Mouse (Mus musculus): ENCODE measurements at regions not wholly inside any gene's neighbourhood (a gene's known extent, or its start where the extent isn't known, plus 50 kb on each side); places are given as distances from the start of the nearest gene placed in this dataset.

- no peak overlapping the region for H3K4me3 ChIP-seq (replicated peaks; ENCODE audit: control insufficient read depth, low read depth, low read length)
- peaks cover 2% of the 10 kb centered on the region; the same call in 1 of the 2 replicates for H3K4me1 ChIP-seq (ENCODE audit: control insufficient read depth, insufficient read depth, low read length)
- no peak for TF ChIP-seq CTCF (IDR thresholded peaks at IDR 0.05; ENCODE audit: control insufficient read depth, insufficient read depth, low read length)
- no peak for TF ChIP-seq POLR2A (IDR thresholded peaks at IDR 0.05; ENCODE audit: borderline replicate concordance, control insufficient read depth, low read depth, low read length)
- H3K27ac ChIP-seq (ENCODE audit: control insufficient read depth, insufficient read depth, low read depth, low read length, poor library complexity): no peak overlapping the region
- 82% methylated on average over 5 of the region's 5 CpGs for WGBS
These were observed 146.0 kb downstream of the Opa1 start for GRCm38 (mm10) chr16:29725153-29725552.

- peaks cover 2% of the 10 kb centered on the region; the same call in 1 of the 2 replicates for H3K4me1 ChIP-seq (ENCODE audit: control insufficient read depth, insufficient read depth, low read length)
- WGBS: 41% methylated on average over 4 of the region's 4 CpGs
- no peak overlapping the region for H3K27ac ChIP-seq (ENCODE audit: control insufficient read depth, insufficient read depth, low read depth, low read length, poor library complexity)
- no peak overlapping the region for H3K4me3 ChIP-seq (replicated peaks; ENCODE audit: control insufficient read depth, low read depth, low read length)
- no peak for TF ChIP-seq POLR2A (IDR thresholded peaks at IDR 0.05; ENCODE audit: borderline replicate concordance, control insufficient read depth, low read depth, low read length)
- TF ChIP-seq CTCF (IDR thresholded peaks at IDR 0.05; ENCODE audit: control insufficient read depth, insufficient read depth, low read length): no peak
These were observed 146.4 kb downstream of the Opa1 start for GRCm38 (mm10) chr16:29725563-29725962.

GRCm38 (mm10) chr16:29727397-29727796, 148.3 kb downstream of the Opa1 start:
- H3K4me3 ChIP-seq (replicated peaks; ENCODE audit: control insufficient read depth, low read depth, low read length): no peak overlapping the region
- TF ChIP-seq CTCF (IDR thresholded peaks at IDR 0.05; ENCODE audit: control insufficient read depth, insufficient read depth, low read length): no peak
- H3K4me1 ChIP-seq (ENCODE audit: control insufficient read depth, insufficient read depth, low read length): peaks cover 2% of the 10 kb centered on the region; the same call in 1 of the 2 replicates
- H3K27ac ChIP-seq (ENCODE audit: control insufficient read depth, insufficient read depth, low read depth, low read length, poor library complexity): no peak overlapping the region
- 27% methylated on average over 7 of the region's 7 CpGs for WGBS

GRCm38 (mm10) chr16:29728769-29729481, 149.8 kb downstream of the Opa1 start:
- WGBS: 28% methylated on average over 10 of the region's 10 CpGs

GRCm38 (mm10) chr16:29730010-29730409, 150.9 kb downstream of the Opa1 start:
- WGBS: 52% methylated on average over 5 of the region's 5 CpGs
- peaks cover 2% of the 10 kb centered on the region; the same call in 1 of the 2 replicates for H3K4me1 ChIP-seq (ENCODE audit: control insufficient read depth, insufficient read depth, low read length)
- no peak overlapping the region for H3K27ac ChIP-seq (ENCODE audit: control insufficient read depth, insufficient read depth, low read depth, low read length, poor library complexity)
- no peak for TF ChIP-seq POLR2A (IDR thresholded peaks at IDR 0.05; ENCODE audit: borderline replicate concordance, control insufficient read depth, low read depth, low read length)
- no peak for TF ChIP-seq CTCF (IDR thresholded peaks at IDR 0.05; ENCODE audit: control insufficient read depth, insufficient read depth, low read length)
- H3K4me3 ChIP-seq (replicated peaks; ENCODE audit: control insufficient read depth, low read depth, low read length): no peak overlapping the region

More at GRCm38 (mm10) chr16:29728769-29729481, 149.8 kb downstream of the Opa1 start:
- Histone ChIP-seq H3K27ac (ENCODE audit: control insufficient read depth, insufficient read depth, low read depth, low read length, poor library complexity) (no peak overlapping the region), H3K4me3 (replicated peaks; ENCODE audit: control insufficient read depth, low read depth, low read length) (no peak overlapping the region), H3K4me1 (ENCODE audit: control insufficient read depth, insufficient read depth, low read length) (peaks cover 2% of the 10 kb centered on the region; the same call in 1 of the 2 replicates)
- TF ChIP-seq CTCF (IDR thresholded peaks at IDR 0.05; ENCODE audit: control insufficient read depth, insufficient read depth, low read length) (peak; percentile 84), POLR2A (IDR thresholded peaks at IDR 0.05; ENCODE audit: borderline replicate concordance, control insufficient read depth, low read depth, low read length) (no peak)

- WGBS: 67% methylated on average over 1 of the region's 1 CpGs
- Histone ChIP-seq H3K27ac (ENCODE audit: control insufficient read depth, insufficient read depth, low read depth, low read length, poor library complexity) (no peak overlapping the region), H3K4me1 (ENCODE audit: control insufficient read depth, insufficient read depth, low read length) (peaks cover 3% of the 10 kb centered on the region), H3K4me3 (replicated peaks; ENCODE audit: control insufficient read depth, low read depth, low read length) (no peak overlapping the region)
- TF ChIP-seq CTCF (IDR thresholded peaks at IDR 0.05; ENCODE audit: control insufficient read depth, insufficient read depth, low read length) (no peak), POLR2A (IDR thresholded peaks at IDR 0.05; ENCODE audit: borderline replicate concordance, control insufficient read depth, low read depth, low read length) (no peak)
These were observed 153.8 kb downstream of the Opa1 start for GRCm38 (mm10) chr16:29732889-29733288.

- 85% methylated on average over 10 of the region's 10 CpGs for WGBS
- Histone ChIP-seq H3K4me3 (replicated peaks; ENCODE audit: control insufficient read depth, low read depth, low read length) (no peak overlapping the region), H3K27ac (ENCODE audit: control insufficient read depth, insufficient read depth, low read depth, low read length, poor library complexity) (no peak overlapping the region), H3K4me1 (ENCODE audit: control insufficient read depth, insufficient read depth, low read length) (peaks cover 1% of the 10 kb centered on the region; the same call in 1 of the 2 replicates)
- no peak for TF ChIP-seq POLR2A (IDR thresholded peaks at IDR 0.05; ENCODE audit: borderline replicate concordance, control insufficient read depth, low read depth, low read length)
- no peak for TF ChIP-seq CTCF (IDR thresholded peaks at IDR 0.05; ENCODE audit: control insufficient read depth, insufficient read depth, low read length)
These were observed 154.7 kb downstream of the Opa1 start for GRCm38 (mm10) chr16:29733847-29734246.

GRCm38 (mm10) chr16:29734324-29734723, 155.2 kb downstream of the Opa1 start:
- 32% methylated on average over 1 of the region's 1 CpGs for WGBS
- Histone ChIP-seq H3K4me1 (ENCODE audit: control insufficient read depth, insufficient read depth, low read length) (peaks cover 1% of the 10 kb centered on the region; the same call in 1 of the 2 replicates), H3K4me3 (replicated peaks; ENCODE audit: control insufficient read depth, low read depth, low read length) (no peak overlapping the region), H3K27ac (ENCODE audit: control insufficient read depth, insufficient read depth, low read depth, low read length, poor library complexity) (no peak overlapping the region)
- TF ChIP-seq POLR2A (IDR thresholded peaks at IDR 0.05; ENCODE audit: borderline replicate concordance, control insufficient read depth, low read depth, low read length) (no peak), CTCF (IDR thresholded peaks at IDR 0.05; ENCODE audit: control insufficient read depth, insufficient read depth, low read length) (no peak)
